Mouse (Mus musculus) forebrain, postnatal 0 days (tissue): ENCODE measurements around the gene Mob3b. TPM values are rescaled to one million over a fixed set of nuclear protein-coding genes. Genes with fewer than 3 reads are reported as not detected.

Experiments
- ATAC-seq: fragments of 200-750 bp; cut with Nextera tagmentation; 2 replicates; pipeline ENCODE4 v1.8.0; 2017; ENCODE audit warnings: mild to moderate bottlenecking, moderate library complexity
- DNase-seq: peaks from one replicate; pipeline ENCODE4 v3.0.0-alpha.2; 2015
- H3K27ac ChIP-seq: fragments of 300-500 bp; sonication (generic); 2 replicates; pipeline ENCODE4 v1.5.1; 2014; ENCODE audit warnings: low read depth, mild to moderate bottlenecking, antibody characterized with exemption, low read length, moderate library complexity, mixed read lengths
- H3K27me3 ChIP-seq: fragments of 300-500 bp; sonication (generic); 2 replicates; pipeline ENCODE4 v1.6.1; 2014; ENCODE audit warnings: mild to moderate bottlenecking, low read length, mixed read lengths; ENCODE audit not compliant: insufficient read depth
- H3K36me3 ChIP-seq: fragments of 300-500 bp; sonication (generic); 2 replicates; pipeline ENCODE4 v1.6.1; 2014; ENCODE audit warnings: mild to moderate bottlenecking, moderate library complexity; ENCODE audit not compliant: insufficient read depth
- H3K4me1 ChIP-seq: fragments of 300-500 bp; sonication (generic); 2 replicates; pipeline ENCODE4 v1.6.1; 2014; ENCODE audit warnings: antibody characterized with exemption; ENCODE audit not compliant: insufficient read depth
- H3K4me2 ChIP-seq: fragments of 300-500 bp; sonication (generic); 2 replicates; pipeline ENCODE4 v1.6.1; 2014; ENCODE audit warnings: low read depth, mild to moderate bottlenecking, moderate library complexity
- H3K4me3 ChIP-seq: fragments of 300-500 bp; sonication (generic); 2 replicates; pipeline ENCODE4 v1.5.1; 2014; ENCODE audit warnings: low read depth, low read length, mixed read lengths
- H3K9ac ChIP-seq: fragments of 300-500 bp; sonication (generic); 2 replicates; pipeline ENCODE4 v1.6.1; 2014; ENCODE audit warnings: mild to moderate bottlenecking
- H3K9me3 ChIP-seq: fragments of 300-500 bp; sonication (generic); 2 replicates; pipeline ENCODE4 v1.6.1; 2016; ENCODE audit warnings: low read length
- CTCF ChIP-seq: sonication (generic); IDR thresholded peaks from 2 replicates; pipeline ENCODE4 v1.5.1; 2016; ENCODE audit warnings: antibody characterized with exemption, control low read depth, low read depth
- WGBS: fragments of 180-500 bp; shearing (Covaris S2); extraction: QIAGEN DNeasy Blood & Tissue Kit; methylation state at CpG from one replicate; pipeline ENCODE4 v1.1.7; 2014; 5-methylcytosine and 5-hydroxymethylcytosine counted together
- polyA plus RNA-seq: library from polyadenylated mRNA; unstranded; fragments of >200 nt; fragmentation: Nextera tagmentation; extraction: Ambion mirVana; gene quantifications from 2 replicates; pipeline ENCODE4 v1.2.1, GENCODE M21; 2015
- total RNA-seq: library from RNA; depleted of rRNA; stranded (reverse); fragments of >200 nt; gene quantifications from 2 replicates; pipeline ENCODE4 v1.2.3, GENCODE M21; 2014

The Mob3b gene
- total and polyA plus RNA-seq, 2 experiments from 2014 or later: 3.0 to 4.3 TPM

DNA sequence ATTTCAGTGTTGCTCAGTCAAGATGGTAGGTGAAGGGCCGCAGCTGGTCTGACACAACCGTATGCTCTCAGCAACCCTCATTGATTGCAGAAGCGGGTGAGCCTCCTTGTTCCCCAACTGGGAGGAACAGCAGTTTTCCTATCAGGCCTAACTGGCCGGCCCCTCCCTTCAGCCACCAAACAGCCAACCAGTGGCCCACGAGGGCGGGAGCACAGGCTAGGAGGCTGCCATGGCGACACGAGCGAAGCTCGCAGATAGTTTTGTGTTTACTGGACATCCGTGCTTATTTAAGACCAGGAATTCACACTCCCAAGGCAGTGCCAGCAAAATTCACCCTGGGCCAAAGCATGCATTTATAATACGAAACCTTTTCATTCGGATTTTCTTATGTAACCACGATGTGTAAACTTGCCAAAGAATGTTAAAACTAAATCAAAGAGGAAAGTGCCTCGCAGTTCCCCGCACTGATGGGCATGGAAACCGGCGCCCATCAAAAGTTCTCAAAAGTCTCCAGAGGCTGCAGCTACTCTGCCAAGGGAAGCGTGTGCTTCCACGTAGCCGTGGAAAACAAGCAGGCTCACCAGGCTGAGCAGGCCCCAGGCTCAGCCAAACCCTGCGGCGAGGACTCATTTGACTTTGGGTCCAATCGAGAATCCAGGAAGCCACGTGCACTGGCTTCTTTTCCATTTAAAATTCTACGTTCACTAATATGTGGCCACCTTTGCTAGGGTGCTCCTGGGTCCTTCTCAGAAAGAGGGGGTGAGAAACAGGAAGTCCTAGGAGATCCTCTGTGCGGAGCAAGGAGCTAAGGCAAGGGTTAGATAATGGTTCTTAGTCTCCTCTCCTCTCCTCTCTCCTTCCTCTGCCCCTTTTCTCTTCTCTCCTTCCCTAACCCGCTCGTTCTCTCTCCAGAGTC is 57.2 kb downstream of the Mob3b start:
- H3K27ac ChIP-seq: 0 out of 2 replicates have a peak overlapping the region, but pooled peaks have one; percentile 22
- ATAC-seq (peak; percentile 96), DNase-seq (peak; percentile 79)
- 0 out of 2 replicates have a peak, but pooled peaks cover 8% of the 10 kb centered on the region for H3K4me1 ChIP-seq
- peak overlapping the region; percentile 41 for H3K4me3 ChIP-seq
- 8% methylated on average over 29 of the region's 29 CpGs for WGBS
- H3K36me3 ChIP-seq: no peaks in the 10 kb centered on the region
- H3K27me3 ChIP-seq: no peaks in the 10 kb centered on the region
- TF ChIP-seq CTCF: no peak
- no peaks in the 10 kb centered on the region for H3K9me3 ChIP-seq
- peak overlapping the region; percentile 38 for H3K9ac ChIP-seq
- peak overlapping the region; percentile 66 for H3K4me2 ChIP-seq

DNA sequence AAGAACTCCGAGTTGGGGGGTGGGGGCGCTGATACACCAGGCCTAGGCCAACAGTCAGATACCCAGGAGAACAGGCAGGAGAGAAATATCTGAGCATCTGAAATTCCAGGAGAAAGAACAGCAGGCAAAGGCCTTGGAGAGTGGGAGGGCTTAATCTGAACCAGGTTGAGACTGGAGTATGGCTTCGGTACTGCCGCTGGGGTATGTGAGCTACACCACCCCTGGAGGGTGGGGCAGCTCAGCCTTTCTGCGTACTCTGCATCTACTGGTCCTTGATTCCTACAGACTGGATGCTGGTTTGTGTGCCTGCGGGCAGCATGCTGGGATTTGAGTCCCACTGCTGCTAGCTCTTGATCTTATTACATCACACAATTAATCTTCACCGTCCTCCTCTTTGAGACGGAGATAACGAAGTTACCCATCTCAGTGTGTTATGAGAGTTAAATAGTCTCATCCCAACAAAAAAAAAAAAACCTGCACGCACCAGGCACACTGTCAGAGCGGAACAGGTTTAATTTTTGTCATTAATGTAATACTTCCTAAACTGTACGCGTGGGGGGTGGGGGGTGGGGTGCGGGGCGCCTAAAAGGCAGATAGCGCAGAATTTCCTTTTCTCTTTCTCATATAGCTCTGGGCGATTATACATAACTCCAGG is 57.9 kb downstream of the Mob3b start:
- Histone ChIP-seq H3K9ac (peak overlapping the region; percentile 38), H3K36me3 (no peaks in the 10 kb centered on the region), H3K9me3 (no peaks in the 10 kb centered on the region), H3K4me3 (peak overlapping the region; percentile 41), H3K27me3 (no peaks in the 10 kb centered on the region), H3K4me1 (0 out of 2 replicates have a peak, but pooled peaks cover 8% of the 10 kb centered on the region), H3K27ac (0 out of 2 replicates have a peak overlapping the region, but pooled peaks have one; percentile 22), H3K4me2 (peak overlapping the region; percentile 66)
- DNase-seq: peak; percentile 25
- ATAC-seq: peak; percentile 62; the same call in 1 of the 2 replicates
- no peak for TF ChIP-seq CTCF
- 17% methylated on average over 17 of the region's 17 CpGs for WGBS

DNA sequence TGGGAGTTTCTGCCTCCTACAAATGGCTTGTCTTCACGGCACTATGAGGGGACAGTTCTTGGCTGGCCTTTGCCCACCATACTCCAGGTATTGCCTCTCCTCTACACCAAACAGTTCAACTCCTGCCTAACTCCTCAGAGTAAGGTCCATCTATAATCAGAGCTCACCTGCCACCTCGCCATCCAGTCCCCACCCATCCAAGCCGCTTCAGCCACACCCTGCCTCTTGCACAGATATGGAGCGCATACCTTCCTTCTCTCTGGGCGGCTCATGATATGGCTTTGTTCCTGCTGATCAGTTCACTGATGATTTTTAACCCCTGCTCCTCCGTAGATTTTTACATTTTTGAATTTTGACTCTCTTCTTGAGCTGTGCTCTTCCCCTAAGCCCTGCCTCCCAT is 58.7 kb downstream of the Mob3b start:
- no peak for DNase-seq
- Histone ChIP-seq H3K36me3 (no peaks in the 10 kb centered on the region), H3K4me1 (0 out of 2 replicates have a peak, but pooled peaks cover 8% of the 10 kb centered on the region), H3K4me2 (no peak overlapping the region), H3K4me3 (no peak overlapping the region), H3K27me3 (no peaks in the 10 kb centered on the region), H3K27ac (no peak overlapping the region), H3K9ac (no peak overlapping the region), H3K9me3 (no peaks in the 10 kb centered on the region)
- ATAC-seq: no peak
- 92% methylated on average over 6 of the region's 6 CpGs for WGBS
- no peak for TF ChIP-seq CTCF

DNA sequence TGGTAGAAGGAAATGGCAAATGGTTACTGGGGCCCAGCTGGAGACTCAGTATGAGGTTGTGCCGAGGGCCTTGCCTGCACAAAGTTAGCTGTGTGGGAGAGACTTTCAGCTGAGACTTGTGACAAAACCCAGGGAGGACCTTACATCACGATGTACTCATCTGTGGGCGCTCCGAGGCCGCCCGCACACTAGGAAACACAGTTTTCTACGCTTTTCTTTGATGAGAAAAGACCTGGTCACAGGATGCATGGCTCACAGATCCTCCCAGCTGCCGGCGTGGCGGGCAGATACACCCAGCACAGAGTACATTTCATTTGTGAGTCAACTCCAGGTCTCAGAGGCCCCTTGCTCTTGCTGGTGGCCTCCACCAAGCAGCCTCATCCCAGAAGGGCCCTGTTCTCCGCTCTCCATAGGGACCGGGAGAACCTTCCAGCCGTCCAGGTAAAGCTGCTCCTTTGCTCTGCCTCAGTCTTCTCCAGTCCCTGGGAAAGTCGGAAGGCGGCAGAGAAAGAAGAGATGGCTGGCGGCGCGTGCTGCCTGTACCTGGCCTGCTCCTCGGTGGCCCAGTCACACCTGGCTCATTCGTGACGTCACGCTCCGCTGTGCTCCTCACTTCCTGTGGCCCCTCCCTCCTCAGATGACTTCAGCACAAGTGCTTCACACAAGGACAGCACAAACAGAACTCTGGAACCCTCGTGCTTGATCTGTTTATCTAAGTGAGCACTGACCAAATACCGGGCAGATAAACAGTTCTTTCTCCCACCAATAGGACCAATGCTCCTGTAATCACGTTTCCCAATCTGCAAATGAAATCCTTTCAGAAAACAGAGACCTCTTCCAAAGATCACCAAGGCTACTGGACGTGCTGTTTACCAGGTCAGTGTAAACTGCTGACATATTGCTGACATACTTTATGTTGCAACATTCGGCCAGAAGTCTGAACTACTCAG is 60.8 kb downstream of the Mob3b start:
- no peak overlapping the region for H3K4me3 ChIP-seq
- H3K9me3 ChIP-seq: no peaks in the 10 kb centered on the region
- H3K4me1 ChIP-seq: 0 out of 2 replicates have a peak, but pooled peaks cover 8% of the 10 kb centered on the region
- DNase-seq (no peak), ATAC-seq (no peak)
- TF ChIP-seq CTCF: no peak
- H3K36me3 ChIP-seq: no peaks in the 10 kb centered on the region
- H3K9ac ChIP-seq: no peak overlapping the region
- no peaks in the 10 kb centered on the region for H3K27me3 ChIP-seq
- H3K27ac ChIP-seq: no peak overlapping the region
- no peak overlapping the region for H3K4me2 ChIP-seq
- 91% methylated on average over 28 of the region's 28 CpGs for WGBS

DNA sequence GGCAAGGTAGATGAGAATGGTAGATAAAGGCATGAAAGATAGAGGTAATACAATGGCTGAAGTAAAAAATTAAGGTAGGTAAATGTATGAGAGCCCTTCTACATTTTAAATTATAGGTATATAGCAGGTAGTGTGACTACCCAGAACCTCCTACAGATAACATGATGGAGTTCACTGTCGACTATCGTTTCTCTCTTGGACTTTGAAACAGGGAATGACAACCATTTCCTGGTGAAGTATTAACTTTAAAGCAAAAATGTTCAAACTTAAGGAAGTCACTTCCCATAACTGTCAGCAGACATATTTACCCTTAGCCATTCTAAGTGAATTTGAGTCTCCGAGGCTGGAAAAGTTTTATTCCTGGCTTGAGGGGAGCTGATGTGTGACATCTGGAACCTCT is 64.8 kb downstream of the Mob3b start:
- Histone ChIP-seq H3K4me1 (no peaks in the 10 kb centered on the region), H3K36me3 (no peaks in the 10 kb centered on the region), H3K9me3 (no peaks in the 10 kb centered on the region), H3K4me3 (no peak overlapping the region), H3K27ac (no peak overlapping the region), H3K27me3 (no peaks in the 10 kb centered on the region), H3K9ac (no peak overlapping the region), H3K4me2 (no peak overlapping the region)
- DNase-seq (no peak), ATAC-seq (no peak)
- TF ChIP-seq CTCF: no peak
- WGBS: 93% methylated on average over 3 of the region's 3 CpGs

DNA sequence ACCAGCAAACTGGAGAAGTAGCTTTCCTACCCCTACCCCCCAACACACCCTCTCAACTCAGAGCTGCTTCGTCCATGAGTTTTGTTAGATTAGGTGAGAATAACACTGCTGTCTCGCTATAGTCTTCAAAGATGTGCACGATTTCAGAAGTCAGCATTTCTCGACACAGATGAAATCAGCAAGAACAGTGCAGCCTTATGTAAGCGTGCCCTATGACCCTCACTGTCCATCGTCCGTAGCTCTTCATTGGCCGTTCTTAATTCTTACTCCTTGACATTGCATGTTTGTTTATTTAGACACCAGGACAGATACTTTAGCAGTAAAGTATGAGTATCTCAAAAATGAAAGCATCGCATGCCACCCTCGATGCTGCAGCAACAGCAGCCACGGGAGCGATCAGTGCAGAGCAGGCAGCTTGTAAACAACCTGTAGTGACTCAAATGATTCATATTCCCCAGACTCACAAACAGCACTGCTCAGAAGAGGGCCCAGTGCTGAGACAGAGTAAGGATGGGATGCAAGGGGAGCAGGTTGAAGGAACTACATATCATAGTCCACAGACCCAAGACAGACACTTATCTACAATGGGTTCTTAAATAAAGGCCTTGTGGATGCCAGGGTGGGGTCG is 66.0 kb downstream of the Mob3b start:
- Histone ChIP-seq H3K4me2 (no peak overlapping the region), H3K27ac (no peak overlapping the region), H3K36me3 (no peaks in the 10 kb centered on the region), H3K4me1 (no peaks in the 10 kb centered on the region), H3K4me3 (no peak overlapping the region), H3K9me3 (no peaks in the 10 kb centered on the region), H3K9ac (no peak overlapping the region), H3K27me3 (no peaks in the 10 kb centered on the region)
- no peak for TF ChIP-seq CTCF
- WGBS: 88% methylated on average over 13 of the region's 13 CpGs
- DNase-seq (no peak), ATAC-seq (no peak)
